Mouse (Mus musculus): Measurements from ENCODE around the gene Ganab. TPM values are rescaled to one million over a fixed set of nuclear protein-coding genes. Genes with fewer than 3 reads are reported as not detected.

The Ganab gene
- polyA plus RNA-seq (2012; fragmentation: generic; extraction: Trizol): 117 TPM
- long read RNA-seq, experiment 1, partial matches to known transcripts: 7 of 10 reads
- long read RNA-seq, experiment 1, other reads (novel, unspliced or antisense): 0 of 10 reads
- long read RNA-seq, experiment 2, transcript Ganab-201 (25 exons, 3,860 nt): minor isoform, 23 of 135 reads
- long read RNA-seq, experiment 2, transcript Ganab-202 (24 exons, 3,788 nt): major isoform, 100 of 135 reads
- long read RNA-seq, experiment 2, partial matches to known transcripts: 6 of 135 reads
- long read RNA-seq, experiment 2, other reads (novel, unspliced or antisense): 6 of 135 reads

DNA sequence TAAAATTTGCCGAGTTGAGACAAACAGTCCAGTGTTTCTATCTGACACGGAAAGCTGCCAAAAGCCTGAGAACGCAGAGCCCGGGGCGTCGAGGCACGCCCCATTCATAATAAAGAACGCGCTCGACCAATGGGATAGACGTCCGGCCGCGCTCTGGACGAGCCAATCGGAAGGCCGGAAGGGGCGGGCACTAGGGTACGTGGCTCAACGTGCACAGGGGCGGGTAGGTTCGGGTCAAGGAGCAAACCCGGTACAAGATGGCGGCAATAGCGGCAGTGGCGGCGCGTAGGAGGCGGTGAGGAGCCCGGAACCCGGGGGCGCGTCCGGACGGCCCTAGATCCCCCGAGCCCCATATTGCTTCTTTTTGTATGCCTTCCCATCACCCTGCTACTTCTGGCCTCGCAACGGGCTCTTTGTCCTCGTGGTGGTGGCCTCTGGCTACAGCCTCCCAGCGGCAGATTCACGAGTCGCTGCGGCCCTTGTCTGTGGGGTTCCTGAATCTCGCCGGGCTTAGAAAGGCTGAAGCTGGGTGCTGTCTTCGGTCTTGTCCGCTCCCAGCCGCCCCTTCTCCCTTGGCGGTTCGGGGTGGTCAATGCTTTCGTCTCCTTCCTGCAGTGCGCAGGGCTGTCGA is at the start of gene Ganab:
Ganab (plus strand) TSS at position 207 of the 631 bp plus-strand sequence.
- no peak for TF ChIP-seq CTCF (IDR thresholded peaks at IDR 0.05; ENCODE audit: control insufficient read depth, insufficient read depth, insufficient read length)
- TF ChIP-seq FOSL1 (IDR thresholded peaks at IDR 0.05; ENCODE audit: insufficient read depth, low read length, poor library complexity, severe bottlenecking): no peak
- TF ChIP-seq MAX (IDR thresholded peaks at IDR 0.05): no peak
- TF ChIP-seq USF1 (IDR thresholded peaks at IDR 0.05; ENCODE audit: low read depth): no peak
- no peak for TF ChIP-seq MYOG (IDR thresholded peaks at IDR 0.05; ENCODE audit: control insufficient read depth, extremely low read depth, insufficient read length)
- Histone ChIP-seq H3ac (ENCODE audit: control insufficient read depth, insufficient read length, low read depth) (peak within 1 kb of the TSS; percentile 99), H3K79me2 (ENCODE audit: control insufficient read depth, insufficient read depth) (peaks cover 94% of the 10 kb centered on the region), H3K4me3 (ENCODE audit: insufficient read depth, poor library complexity, severe bottlenecking) (peak within 1 kb of the TSS; percentile 100), H3K79me3 (ENCODE audit: low read depth) (peaks cover 72% of the 10 kb centered on the region), H3K27me3 (ENCODE audit: control insufficient read depth, insufficient read depth, insufficient read length) (no peaks in the 10 kb centered on the region), H3K36me3 (ENCODE audit: control insufficient read depth, insufficient read depth) (peaks cover 55% of the 10 kb centered on the region)

DNA sequence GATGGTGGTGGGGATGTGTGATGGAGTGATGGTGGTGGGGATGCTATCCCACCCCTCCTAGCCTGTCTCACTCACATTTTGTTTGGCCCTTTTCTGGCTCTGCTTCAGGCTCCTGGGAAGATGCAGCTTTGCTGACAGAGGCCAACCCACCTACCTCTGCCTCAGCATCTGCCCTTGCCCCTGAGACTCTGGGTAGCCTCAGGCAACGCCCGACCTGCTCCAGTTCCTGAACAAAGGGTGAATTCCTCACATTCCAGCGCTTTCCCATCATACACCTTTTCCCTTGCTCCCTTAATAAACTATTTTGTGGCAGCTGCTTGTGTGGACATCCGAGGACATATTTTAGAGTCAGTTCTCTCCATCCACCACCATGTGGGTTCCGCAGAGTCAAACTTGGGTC is 49.5 kb upstream of the Ganab start:
- no peak for TF ChIP-seq FOSL1 (IDR thresholded peaks at IDR 0.05; ENCODE audit: insufficient read depth, low read length, poor library complexity, severe bottlenecking)
- H3K79me2 ChIP-seq (ENCODE audit: control insufficient read depth, insufficient read depth): no peaks in the 10 kb centered on the region
- no peak overlapping the region for H3K4me3 ChIP-seq (ENCODE audit: insufficient read depth, poor library complexity, severe bottlenecking)
- no peaks in the 10 kb centered on the region for H3K27me3 ChIP-seq (ENCODE audit: control insufficient read depth, insufficient read depth, insufficient read length)
- no peaks in the 10 kb centered on the region for H3K79me3 ChIP-seq (ENCODE audit: low read depth)
- H3K36me3 ChIP-seq (ENCODE audit: control insufficient read depth, insufficient read depth): peaks cover 37% of the 10 kb centered on the region
- H3ac ChIP-seq (ENCODE audit: control insufficient read depth, insufficient read length, low read depth): no peak overlapping the region

- Histone ChIP-seq H3ac (ENCODE audit: control insufficient read depth, insufficient read length, low read depth) (no peak within 1 kb of the TSS), H3K79me2 (ENCODE audit: control insufficient read depth, insufficient read depth) (no peaks in the 10 kb centered on the region), H3K4me3 (ENCODE audit: insufficient read depth, poor library complexity, severe bottlenecking) (no peak within 1 kb of the TSS), H3K79me3 (ENCODE audit: low read depth) (no peaks in the 10 kb centered on the region), H3K36me3 (ENCODE audit: control insufficient read depth, insufficient read depth) (peaks cover 31% of the 10 kb centered on the region), H3K27me3 (ENCODE audit: control insufficient read depth, insufficient read depth, insufficient read length) (no peaks in the 10 kb centered on the region)
- no peak for TF ChIP-seq MAX (IDR thresholded peaks at IDR 0.05)
- peak; percentile 43 for TF ChIP-seq USF1 (IDR thresholded peaks at IDR 0.05; ENCODE audit: low read depth)
Measured at GRCm38 (mm10) chr19:8850402-8850901, 47.4 kb upstream of the Ganab start, which contains the start of gene Lrrn4cl. Gene Lrrn4cl (plus strand): TSS chr19:8850768.

DNA sequence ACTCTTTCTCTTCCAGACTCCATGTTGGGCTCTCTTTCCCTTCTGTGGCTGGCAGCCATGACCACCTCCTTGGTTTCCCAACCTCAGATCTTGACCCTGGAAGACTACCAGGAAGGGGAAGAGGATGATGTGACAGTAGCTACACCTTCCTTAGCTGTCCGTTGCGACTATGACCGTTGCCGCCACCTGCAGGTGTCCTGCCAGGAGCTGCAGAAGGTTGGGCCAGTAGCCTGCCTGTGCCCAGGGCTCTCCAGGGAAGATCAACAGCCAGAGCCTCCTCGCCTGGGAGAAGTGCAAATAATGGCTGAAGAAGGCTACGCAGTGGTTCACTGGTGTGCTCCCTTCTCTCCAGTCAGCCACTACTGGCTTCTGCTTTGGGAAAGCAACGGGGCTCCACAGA is 46.2 kb upstream of the Ganab start:
- no peaks in the 10 kb centered on the region for H3K79me3 ChIP-seq (ENCODE audit: low read depth)
- TF ChIP-seq MYOG (IDR thresholded peaks at IDR 0.05; ENCODE audit: control insufficient read depth, extremely low read depth, insufficient read length) (no peak), CTCF (IDR thresholded peaks at IDR 0.05; ENCODE audit: control insufficient read depth, insufficient read depth, insufficient read length) (no peak), USF1 (IDR thresholded peaks at IDR 0.05; ENCODE audit: low read depth) (no peak)
- no peak overlapping the region for H3ac ChIP-seq (ENCODE audit: control insufficient read depth, insufficient read length, low read depth)
- peaks cover 19% of the 10 kb centered on the region for H3K36me3 ChIP-seq (ENCODE audit: control insufficient read depth, insufficient read depth)
- H3K4me3 ChIP-seq (ENCODE audit: insufficient read depth, poor library complexity, severe bottlenecking): no peak overlapping the region
- no peaks in the 10 kb centered on the region for H3K27me3 ChIP-seq (ENCODE audit: control insufficient read depth, insufficient read depth, insufficient read length)
- H3K79me2 ChIP-seq (ENCODE audit: control insufficient read depth, insufficient read depth): no peaks in the 10 kb centered on the region

GRCm38 (mm10) chr19:8852236-8852928 is 45.5 kb upstream of the Ganab start:
- Histone ChIP-seq H3K36me3 (ENCODE audit: control insufficient read depth, insufficient read depth) (peaks cover 11% of the 10 kb centered on the region), H3ac (ENCODE audit: control insufficient read depth, insufficient read length, low read depth) (no peak overlapping the region), H3K79me3 (ENCODE audit: low read depth) (no peaks in the 10 kb centered on the region), H3K79me2 (ENCODE audit: control insufficient read depth, insufficient read depth) (no peaks in the 10 kb centered on the region), H3K27me3 (ENCODE audit: control insufficient read depth, insufficient read depth, insufficient read length) (no peaks in the 10 kb centered on the region), H3K4me3 (ENCODE audit: insufficient read depth, poor library complexity, severe bottlenecking) (no peak overlapping the region)
- TF ChIP-seq FOSL1 (IDR thresholded peaks at IDR 0.05; ENCODE audit: insufficient read depth, low read length, poor library complexity, severe bottlenecking) (no peak), CEBPB (IDR thresholded peaks at IDR 0.05; ENCODE audit: low read depth) (no peak), MYOG (IDR thresholded peaks at IDR 0.05; ENCODE audit: control insufficient read depth, extremely low read depth, insufficient read length) (no peak), USF1 (IDR thresholded peaks at IDR 0.05; ENCODE audit: low read depth) (no peak), MAX (IDR thresholded peaks at IDR 0.05) (no peak), MYOD1 (IDR thresholded peaks at IDR 0.05; ENCODE audit: control insufficient read depth, insufficient read length, low read depth) (no peak), CTCF (IDR thresholded peaks at IDR 0.05; ENCODE audit: control insufficient read depth, insufficient read depth, insufficient read length) (no peak)

DNA sequence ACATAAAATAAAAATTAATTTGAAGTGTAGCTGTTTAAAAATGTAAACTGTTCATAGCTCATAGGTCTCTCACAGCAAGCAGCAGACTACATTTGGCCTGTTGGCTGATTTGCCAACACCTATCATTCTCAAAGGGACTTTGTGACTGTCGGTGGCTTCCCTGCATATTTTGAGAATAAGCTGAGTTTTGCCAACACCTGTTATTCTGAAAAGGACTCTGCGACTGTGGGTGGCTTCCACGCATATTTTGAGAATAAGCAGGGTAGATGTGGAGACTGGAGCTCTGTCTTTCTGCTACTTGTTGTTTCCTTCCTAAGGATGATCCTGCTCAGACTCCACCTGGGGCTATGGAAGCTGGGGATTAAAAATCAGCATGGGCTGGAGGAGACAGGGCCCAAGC is 44.8 kb upstream of the Ganab start:
- Histone ChIP-seq H3K4me3 (ENCODE audit: insufficient read depth, poor library complexity, severe bottlenecking) (no peak overlapping the region), H3ac (ENCODE audit: control insufficient read depth, insufficient read length, low read depth) (no peak overlapping the region), H3K79me3 (ENCODE audit: low read depth) (no peaks in the 10 kb centered on the region), H3K36me3 (ENCODE audit: control insufficient read depth, insufficient read depth) (peaks cover 7% of the 10 kb centered on the region), H3K27me3 (ENCODE audit: control insufficient read depth, insufficient read depth, insufficient read length) (no peaks in the 10 kb centered on the region), H3K79me2 (ENCODE audit: control insufficient read depth, insufficient read depth) (no peaks in the 10 kb centered on the region)
- no peak for TF ChIP-seq CEBPB (IDR thresholded peaks at IDR 0.05; ENCODE audit: low read depth)
- TF ChIP-seq MYOD1 (IDR thresholded peaks at IDR 0.05; ENCODE audit: control insufficient read depth, insufficient read length, low read depth): no peak
- no peak for TF ChIP-seq MAX (IDR thresholded peaks at IDR 0.05)
- TF ChIP-seq USF1 (IDR thresholded peaks at IDR 0.05; ENCODE audit: low read depth): no peak
- TF ChIP-seq FOSL1 (IDR thresholded peaks at IDR 0.05; ENCODE audit: insufficient read depth, low read length, poor library complexity, severe bottlenecking): no peak
- TF ChIP-seq MYOG (IDR thresholded peaks at IDR 0.05; ENCODE audit: control insufficient read depth, extremely low read depth, insufficient read length): no peak
- no peak for TF ChIP-seq CTCF (IDR thresholded peaks at IDR 0.05; ENCODE audit: control insufficient read depth, insufficient read depth, insufficient read length)
